Mouse (Mus musculus) midbrain, embryonic 16.5 days (tissue): ENCODE data around the gene Arpc1b. TPM values are rescaled to one million over a fixed set of nuclear protein-coding genes. Genes with fewer than 3 reads are reported as not detected.
"Not testable (repeated sequence)": the region's sequence is repeated elsewhere in the genome, so short reads cannot be mapped to it uniquely, and the experiment has no call there.

Experiments used
- ATAC-seq: fragments of 200-750 bp; cut with Nextera tagmentation; 2 replicates; pipeline ENCODE4 v1.8.0; 2017; ENCODE audit warnings: moderate TSS enrichment
- H3K27ac ChIP-seq: fragments of 300-500 bp; sonication (generic); 2 replicates; pipeline ENCODE4 v1.5.1; 2014; ENCODE audit warnings: mild to moderate bottlenecking, low read length, mixed read lengths
- H3K27me3 ChIP-seq: fragments of 300-500 bp; sonication (generic); 2 replicates; pipeline ENCODE4 v1.6.1; 2014; ENCODE audit warnings: low read depth, low read length, mixed read lengths; ENCODE audit not compliant: control insufficient read depth, insufficient read depth
- H3K36me3 ChIP-seq: fragments of 300-500 bp; sonication (generic); 2 replicates; pipeline ENCODE4 v1.6.1; 2014; ENCODE audit warnings: mild to moderate bottlenecking, low read length, moderate library complexity, mixed read lengths; ENCODE audit not compliant: control insufficient read depth, insufficient read depth
- H3K4me1 ChIP-seq: fragments of 300-500 bp; sonication (generic); 2 replicates; pipeline ENCODE4 v1.6.1; 2014; ENCODE audit warnings: mild to moderate bottlenecking, low read length, mixed read lengths; ENCODE audit not compliant: control insufficient read depth, insufficient read depth
- H3K4me2 ChIP-seq: fragments of 300-500 bp; sonication (generic); 2 replicates; pipeline ENCODE4 v1.6.1; 2014; ENCODE audit warnings: mild to moderate bottlenecking, low read length, mixed read lengths
- H3K4me3 ChIP-seq: fragments of 300-500 bp; sonication (generic); 2 replicates; pipeline ENCODE4 v1.5.1; 2014; ENCODE audit warnings: low read depth, mild to moderate bottlenecking, low read length, moderate library complexity, mixed read lengths
- H3K9ac ChIP-seq: fragments of 300-500 bp; sonication (generic); 2 replicates; pipeline ENCODE4 v1.6.1; 2014; ENCODE audit warnings: low read depth, low read length, mixed read lengths
- H3K9me3 ChIP-seq: fragments of 300-500 bp; sonication (generic); replicated peaks from 2 replicates; pipeline ENCODE4 v1.6.1; 2014; ENCODE audit warnings: mild to moderate bottlenecking, low read length, mixed read lengths; ENCODE audit not compliant: control insufficient read depth, poor library complexity, severe bottlenecking
- WGBS: fragments of 180-500 bp; shearing (Covaris S2); extraction: QIAGEN DNeasy Blood & Tissue Kit; methylation state at CpG from one replicate; pipeline ENCODE4 v1.1.7; 2014; 5-methylcytosine and 5-hydroxymethylcytosine counted together
- polyA plus RNA-seq: library from polyadenylated mRNA; unstranded; fragments of >200 nt; fragmentation: Nextera tagmentation; extraction: Ambion mirVana; gene quantifications from 2 replicates; pipeline ENCODE4 v1.2.1, GENCODE M21; 2015

Arpc1b gene
- polyA plus RNA-seq, 1 experiment from 2014 or later: 50.1 TPM

DNA sequence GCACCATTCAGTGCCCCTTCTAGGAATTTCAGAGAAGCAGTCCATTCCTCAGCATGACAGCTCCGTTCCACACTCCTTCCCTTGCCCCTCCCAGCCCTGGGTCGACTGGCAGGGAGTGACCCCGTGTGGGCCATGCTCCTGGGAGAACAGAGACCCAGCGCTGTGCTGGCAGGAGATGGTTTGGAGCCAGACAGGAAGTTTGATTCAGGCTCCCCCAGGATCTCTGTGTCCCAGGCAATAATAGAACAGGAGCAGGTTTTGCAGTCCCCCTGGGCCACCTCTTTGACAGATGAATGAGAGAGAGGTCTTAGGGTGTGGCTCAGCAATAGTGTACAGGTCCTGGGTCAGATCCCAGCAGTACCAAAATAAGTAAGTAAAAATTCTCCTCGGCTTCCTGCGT lies 4.0 kb downstream of the Arpc1b start:
- Histone ChIP-seq H3K4me2 (no peak overlapping the region), H3K9me3 (no peaks in the 10 kb centered on the region), H3K9ac (no peak overlapping the region), H3K36me3 (0 out of 2 replicates have a peak, but pooled peaks cover 2% of the 10 kb centered on the region), H3K27ac (no peak overlapping the region), H3K27me3 (peaks cover 15% of the 10 kb centered on the region), H3K4me3 (no peak overlapping the region), H3K4me1 (peaks cover 8% of the 10 kb centered on the region)
- 70% methylated on average over 6 of the region's 6 CpGs for WGBS
- ATAC-seq: no peak

DNA sequence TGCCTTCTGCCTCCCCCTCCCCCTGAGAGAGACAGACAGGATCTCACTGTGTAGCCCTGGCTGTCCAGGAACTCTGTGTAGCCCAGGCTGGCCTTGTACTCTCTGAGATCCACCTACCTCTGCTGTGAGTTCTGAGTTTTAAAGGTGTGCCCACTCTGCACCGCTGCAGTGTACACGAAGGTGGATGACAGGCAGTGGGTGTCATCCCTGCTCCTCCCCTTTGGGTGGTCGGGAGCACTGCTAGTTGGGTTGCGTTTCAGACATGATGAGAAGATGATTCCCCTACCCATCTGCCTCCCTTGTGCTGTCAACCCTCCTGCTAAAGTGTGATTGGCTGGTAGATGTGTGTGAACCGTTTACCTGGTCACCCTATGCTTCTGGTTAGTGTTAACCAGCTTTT lies 4.4 kb downstream of the Arpc1b start:
- Histone ChIP-seq H3K4me2 (no peak overlapping the region), H3K9me3 (no peaks in the 10 kb centered on the region), H3K27ac (no peak overlapping the region), H3K4me1 (peaks cover 8% of the 10 kb centered on the region), H3K4me3 (no peak overlapping the region), H3K27me3 (peaks cover 13% of the 10 kb centered on the region), H3K9ac (no peak overlapping the region), H3K36me3 (0 out of 2 replicates have a peak, but pooled peaks cover 4% of the 10 kb centered on the region)
- WGBS: 90% methylated on average over 5 of the region's 5 CpGs
- ATAC-seq: no peak

DNA sequence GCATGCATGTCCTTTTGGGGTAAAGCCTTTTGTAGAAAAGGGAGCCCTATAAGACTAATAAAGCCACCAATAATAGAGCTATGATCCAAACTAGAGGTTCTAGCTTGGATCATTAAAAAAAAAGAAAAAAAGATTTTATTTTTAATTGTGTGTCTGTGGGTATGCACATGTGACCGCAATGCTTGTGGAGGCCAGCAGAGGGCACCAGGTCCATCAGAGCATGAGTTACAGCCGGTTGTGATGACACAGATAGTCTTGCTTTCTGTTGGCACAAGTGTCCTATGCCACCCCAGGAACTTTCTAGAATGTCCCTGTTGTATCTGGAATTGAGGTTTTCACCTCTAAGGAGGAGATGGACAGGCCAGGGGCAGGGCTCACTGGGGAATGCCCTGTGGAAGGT lies 5.4 kb downstream of the Arpc1b start:
- Histone ChIP-seq H3K4me1 (peaks cover 3% of the 10 kb centered on the region; the same call in 1 of the 2 replicates), H3K9me3 (no peaks in the 10 kb centered on the region), H3K9ac (no peak overlapping the region), H3K27ac (no peak overlapping the region), H3K4me3 (no peak overlapping the region), H3K4me2 (no peak overlapping the region), H3K27me3 (peaks cover 5% of the 10 kb centered on the region), H3K36me3 (0 out of 2 replicates have a peak, but pooled peaks cover 4% of the 10 kb centered on the region)
- WGBS: 89% methylated on average over 2 of the region's 2 CpGs
- ATAC-seq: no peak

DNA sequence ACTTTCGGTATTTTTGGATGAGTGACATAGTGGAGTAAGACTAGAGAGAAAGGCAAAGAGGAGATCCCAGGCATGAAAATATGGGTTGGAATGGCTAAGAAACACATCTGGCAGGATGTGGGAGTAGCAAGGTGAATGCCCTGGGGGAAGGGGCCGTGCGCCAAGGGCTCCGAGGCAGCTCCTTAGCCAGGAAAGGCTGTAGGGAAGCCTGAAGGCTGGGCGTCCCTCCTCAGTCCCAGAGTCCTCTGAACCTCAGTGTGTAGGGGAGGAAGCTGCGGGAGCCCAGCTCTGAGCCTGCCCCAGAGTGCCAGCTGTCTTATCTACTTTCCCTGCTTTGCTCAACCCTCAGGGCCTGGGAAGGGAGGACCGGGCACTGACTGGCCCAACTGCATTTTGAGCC lies 6.9 kb downstream of the Arpc1b start:
- 88% methylated on average over 7 of the region's 7 CpGs for WGBS
- 0 out of 2 replicates have a peak, but pooled peaks cover 4% of the 10 kb centered on the region for H3K36me3 ChIP-seq
- ATAC-seq: no peak

DNA sequence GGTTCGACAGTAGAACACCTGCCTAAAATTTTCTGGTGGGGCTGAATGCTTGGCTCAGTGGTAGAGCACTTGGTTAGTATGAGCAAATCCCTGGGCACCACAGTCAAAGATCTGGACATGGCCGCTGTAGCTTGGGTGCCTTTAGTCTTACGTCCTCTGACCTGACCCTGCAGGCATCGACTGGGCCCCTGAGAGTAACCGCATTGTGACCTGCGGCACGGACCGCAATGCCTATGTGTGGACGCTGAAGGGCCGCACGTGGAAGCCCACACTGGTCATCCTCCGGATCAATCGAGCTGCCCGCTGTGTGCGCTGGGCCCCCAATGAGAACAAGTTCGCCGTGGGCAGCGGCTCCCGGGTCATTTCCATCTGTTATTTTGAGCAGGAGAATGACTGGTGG lies 9.4 kb downstream of the Arpc1b start:
- Histone ChIP-seq H3K27me3 (no peaks in the 10 kb centered on the region), H3K9me3 (no peaks in the 10 kb centered on the region), H3K36me3 (peaks cover 14% of the 10 kb centered on the region), H3K4me2 (no peak overlapping the region), H3K4me3 (no peak overlapping the region), H3K9ac (no peak overlapping the region), H3K4me1 (no peaks in the 10 kb centered on the region), H3K27ac (no peak overlapping the region)
- no peak for ATAC-seq
- WGBS: 93% methylated on average over 19 of the region's 19 CpGs

More for the DNA sequence above, 6.9 kb downstream of the Arpc1b start:
- Histone ChIP-seq H3K4me1 (no peaks in the 10 kb centered on the region), H3K27me3 (no peaks in the 10 kb centered on the region), H3K27ac (no peak overlapping the region), H3K9ac (no peak overlapping the region), H3K4me3 (no peak overlapping the region), H3K4me2 (no peak overlapping the region), H3K9me3 (no peaks in the 10 kb centered on the region)

DNA sequence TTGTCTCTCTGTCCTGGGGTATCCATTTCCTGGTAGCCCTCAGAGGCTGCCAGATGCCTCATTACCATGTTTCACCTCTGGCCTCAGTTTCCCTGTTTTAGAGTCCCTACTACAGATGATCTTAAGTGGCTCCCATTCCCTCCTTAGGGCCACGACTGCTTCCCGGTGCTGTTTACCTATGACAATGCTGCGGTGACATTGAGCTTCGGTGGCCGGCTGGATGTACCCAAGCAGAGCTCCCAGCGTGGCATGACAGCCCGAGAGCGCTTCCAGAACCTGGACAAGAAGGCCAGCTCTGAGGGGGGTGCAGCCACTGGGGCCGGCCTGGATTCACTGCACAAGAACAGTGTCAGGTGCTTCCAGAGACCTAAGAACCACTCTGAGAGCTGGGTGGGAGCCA lies 12.6 kb downstream of the Arpc1b start:
- Histone ChIP-seq H3K4me2 (no peak overlapping the region), H3K4me3 (no peak overlapping the region), H3K27ac (no peak overlapping the region), H3K27me3 (no peaks in the 10 kb centered on the region), H3K36me3 (peaks cover 38% of the 10 kb centered on the region), H3K9ac (no peak overlapping the region), H3K9me3 (no peaks in the 10 kb centered on the region), H3K4me1 (no peaks in the 10 kb centered on the region)
- ATAC-seq: no peak
- WGBS: 96% methylated on average over 9 of the region's 9 CpGs

DNA sequence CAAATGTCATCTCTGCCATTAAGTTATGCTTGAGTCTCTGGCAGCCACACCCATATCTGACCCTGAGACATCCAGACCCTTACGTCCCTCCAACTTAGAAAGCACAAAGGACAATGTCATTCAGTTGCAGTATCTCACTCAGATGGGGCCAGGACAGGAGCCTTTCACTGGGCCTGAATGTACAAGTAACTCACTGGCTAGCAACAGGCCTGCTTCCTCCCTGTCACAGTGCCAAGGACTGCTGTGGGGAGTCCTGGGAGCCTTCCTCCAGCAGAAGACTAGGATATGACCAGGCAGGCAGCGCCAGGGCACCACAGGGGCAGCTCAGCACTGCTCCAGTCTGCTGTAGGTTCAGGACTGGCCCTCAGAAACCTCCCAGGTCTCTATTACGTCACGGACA lies 15.1 kb downstream of the Arpc1b start:
- ATAC-seq: no peak
- H3K9me3 ChIP-seq: no peaks in the 10 kb centered on the region
- 96% methylated on average over 4 of the region's 4 CpGs for WGBS

DNA sequence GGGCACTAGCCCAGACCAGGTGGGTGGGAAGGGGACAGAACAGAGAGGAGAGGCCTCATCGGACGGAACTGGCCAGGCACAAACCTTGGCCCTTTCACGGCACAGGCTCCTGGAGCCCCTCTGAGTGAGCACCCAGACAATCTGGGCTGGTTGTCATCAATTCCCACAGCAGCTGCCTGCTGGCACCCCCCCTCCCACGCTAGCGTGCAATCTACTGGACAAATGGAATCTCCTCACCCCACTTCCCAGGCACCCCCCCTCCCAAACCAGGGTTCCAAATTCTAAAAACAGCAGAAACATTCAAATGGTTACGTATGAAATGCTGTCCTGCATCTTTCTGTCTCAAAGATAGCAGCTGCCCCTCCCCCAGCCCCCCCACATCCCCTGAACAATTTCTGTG lies 15.8 kb downstream of the Arpc1b start:
- H3K9ac ChIP-seq, H3K27ac ChIP-seq, H3K9me3 ChIP-seq, H3K4me2 ChIP-seq, H3K4me3 ChIP-seq, H3K4me1 ChIP-seq, H3K27me3 ChIP-seq, ATAC-seq: not testable (repeated sequence)
- 99% methylated on average over 6 of the region's 6 CpGs for WGBS
- H3K36me3 ChIP-seq: peaks cover 59% of the 10 kb centered on the region

More for the DNA sequence above, 15.1 kb downstream of the Arpc1b start:
- Histone ChIP-seq H3K4me3 (no peak overlapping the region), H3K4me1 (no peaks in the 10 kb centered on the region), H3K4me2 (no peak overlapping the region), H3K9ac (no peak overlapping the region), H3K27ac (no peak overlapping the region), H3K36me3 (peaks cover 52% of the 10 kb centered on the region), H3K27me3 (no peaks in the 10 kb centered on the region)

DNA sequence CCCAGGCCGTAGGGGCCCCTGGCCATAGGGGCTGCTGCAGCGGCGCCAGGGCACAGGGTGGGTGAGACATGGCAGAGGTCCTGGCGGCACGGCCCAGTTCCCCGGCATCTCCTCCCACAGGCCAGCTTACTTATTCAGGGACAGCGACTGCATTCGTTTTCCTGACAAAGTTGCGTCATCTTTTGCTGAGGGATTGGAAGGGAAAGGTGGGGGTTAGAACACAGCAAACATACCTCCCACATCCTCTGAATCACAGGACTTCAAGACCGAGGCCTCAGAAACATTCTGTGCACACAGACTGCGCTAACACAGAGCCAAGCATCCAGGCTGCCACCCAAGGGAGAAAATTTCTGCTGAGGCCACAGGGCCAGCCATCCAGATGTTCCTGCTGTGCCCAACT lies 16.2 kb downstream of the Arpc1b start:
- no peak for ATAC-seq
- no peak overlapping the region for H3K4me3 ChIP-seq
- H3K27ac ChIP-seq: no peak overlapping the region
- H3K4me1 ChIP-seq: no peaks in the 10 kb centered on the region
- no peak overlapping the region for H3K9ac ChIP-seq
- H3K4me2 ChIP-seq: no peak overlapping the region
- WGBS: 92% methylated on average over 11 of the region's 11 CpGs
- H3K9me3 ChIP-seq: no peaks in the 10 kb centered on the region
- H3K36me3 ChIP-seq: peaks cover 61% of the 10 kb centered on the region
- no peaks in the 10 kb centered on the region for H3K27me3 ChIP-seq
